Mouse (Mus musculus) heart, adult 18-20 months (tissue): ENCODE measurements around the gene Tmem131l. TPM values are rescaled to one million over a fixed set of nuclear protein-coding genes. Genes with fewer than 3 reads are reported as not detected.

Source experiments
- DNase-seq, 2 experiments: peaks; one replicate each; pipeline ENCODE4 v3.0.0; 2021 to 2022; ENCODE audit warnings: mixed read lengths in 1 of 2
- total RNA-seq, 2 experiments: library from RNA; stranded (reverse); gene quantifications; 2 replicates each; pipeline ENCODE4 v1.2.3; 2021

Tmem131l gene
- total RNA-seq, 2 experiments from 2014 or later: 17.1 to 24.2 TPM

DNA sequence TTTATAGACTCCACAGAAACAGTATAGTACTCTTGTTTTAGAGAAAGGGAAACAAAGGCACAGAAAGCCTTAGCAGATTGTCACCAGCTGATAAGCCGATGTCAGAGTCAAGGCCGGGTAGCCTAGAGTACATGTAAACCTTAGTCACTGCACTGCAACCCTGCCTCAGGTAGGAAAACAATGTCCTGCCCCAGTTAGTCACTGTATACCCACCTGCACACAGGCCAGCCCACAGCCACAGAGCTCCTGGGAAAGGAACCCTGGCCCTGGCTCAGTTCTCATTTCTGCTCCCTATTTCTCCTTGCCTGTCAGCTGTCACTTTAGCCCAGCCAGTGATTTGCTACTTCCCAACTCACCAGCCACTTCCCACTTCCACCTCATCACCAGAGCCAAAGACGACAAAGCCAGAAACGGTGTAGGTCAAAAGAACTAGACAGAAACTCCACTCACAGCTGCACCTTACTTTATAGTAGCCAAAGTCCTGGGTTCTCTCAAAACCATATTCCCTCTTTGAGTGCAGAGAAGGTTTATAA, 24.4 kb downstream of the Tmem131l start:
- DNase-seq: peak; percentile 24 to 42

- no peak for DNase-seq
These were observed 28.8 kb downstream of the Tmem131l start for GRCm38 (mm10) chr3:84010995-84011663.

GRCm38 (mm10) chr3:84005989-84006388, 34.0 kb downstream of the Tmem131l start:
- DNase-seq: no peak

DNA sequence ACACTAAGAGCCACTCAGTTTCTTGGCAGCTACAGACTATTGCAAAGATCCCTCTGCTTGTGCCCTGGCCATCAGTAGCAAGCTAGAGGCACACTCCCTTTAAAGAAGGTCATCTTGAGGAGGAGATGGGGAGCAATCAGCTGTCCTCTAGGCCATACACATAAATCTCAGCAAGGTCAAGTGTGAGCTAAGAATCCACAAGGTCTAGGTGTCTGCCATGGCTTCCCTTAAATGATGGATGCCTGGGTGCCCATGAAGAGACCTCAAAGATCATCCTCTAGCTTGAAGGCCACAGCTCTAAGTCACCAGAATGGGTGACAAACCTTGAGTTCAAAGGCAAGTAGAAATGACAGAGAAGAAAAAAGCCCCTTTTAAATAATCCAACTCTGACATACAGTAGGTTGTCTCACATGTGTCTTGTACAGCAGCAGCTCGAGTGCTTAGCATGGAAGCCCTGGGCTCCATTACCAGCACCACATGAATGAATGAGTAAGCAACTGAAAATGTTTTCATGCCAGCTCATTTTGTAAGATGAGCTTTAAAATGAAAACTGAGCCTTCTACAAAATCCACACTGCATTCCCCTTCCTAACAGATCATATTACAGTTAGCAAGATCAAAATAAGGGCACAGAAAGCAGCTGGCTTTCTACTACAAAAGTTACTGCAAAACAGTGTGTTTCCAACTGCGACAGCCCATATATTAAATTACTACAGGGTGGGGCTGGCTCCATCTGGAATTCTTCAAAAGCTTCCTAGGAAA, 35.5 kb downstream of the Tmem131l start:
- no peak for DNase-seq

GRCm38 (mm10) chr3:84002433-84003090, 37.4 kb downstream of the Tmem131l start:
- DNase-seq: no peak

GRCm38 (mm10) chr3:83997563-83997962, 42.4 kb downstream of the Tmem131l start:
- DNase-seq: no peak

DNA sequence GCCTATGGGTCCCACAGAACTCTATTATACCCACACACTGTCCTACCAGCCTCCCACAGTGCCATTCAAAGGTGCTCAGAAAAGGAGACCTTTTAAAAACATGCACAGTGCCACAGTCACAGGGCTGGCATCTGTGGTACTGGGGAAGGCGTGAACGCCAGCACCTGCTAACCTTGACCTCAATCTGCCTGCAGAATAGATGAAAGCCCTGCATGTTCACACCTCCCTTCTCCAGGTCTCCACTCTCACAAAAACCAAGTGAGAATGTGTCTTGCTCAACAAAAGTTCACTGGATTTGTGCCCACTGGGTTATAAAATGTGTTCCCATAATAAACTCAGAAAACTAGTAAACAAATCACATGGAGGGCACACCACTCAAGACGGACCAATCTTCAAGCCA, 42.9 kb downstream of the Tmem131l start:
- no peak for DNase-seq

- peak; percentile 39 to 50 for DNase-seq
These were observed 43.9 kb downstream of the Tmem131l start for GRCm38 (mm10) chr3:83996086-83996485.

- peak; percentile 48 to 70 for DNase-seq
These were observed 44.6 kb downstream of the Tmem131l start for GRCm38 (mm10) chr3:83995254-83995830.

DNA sequence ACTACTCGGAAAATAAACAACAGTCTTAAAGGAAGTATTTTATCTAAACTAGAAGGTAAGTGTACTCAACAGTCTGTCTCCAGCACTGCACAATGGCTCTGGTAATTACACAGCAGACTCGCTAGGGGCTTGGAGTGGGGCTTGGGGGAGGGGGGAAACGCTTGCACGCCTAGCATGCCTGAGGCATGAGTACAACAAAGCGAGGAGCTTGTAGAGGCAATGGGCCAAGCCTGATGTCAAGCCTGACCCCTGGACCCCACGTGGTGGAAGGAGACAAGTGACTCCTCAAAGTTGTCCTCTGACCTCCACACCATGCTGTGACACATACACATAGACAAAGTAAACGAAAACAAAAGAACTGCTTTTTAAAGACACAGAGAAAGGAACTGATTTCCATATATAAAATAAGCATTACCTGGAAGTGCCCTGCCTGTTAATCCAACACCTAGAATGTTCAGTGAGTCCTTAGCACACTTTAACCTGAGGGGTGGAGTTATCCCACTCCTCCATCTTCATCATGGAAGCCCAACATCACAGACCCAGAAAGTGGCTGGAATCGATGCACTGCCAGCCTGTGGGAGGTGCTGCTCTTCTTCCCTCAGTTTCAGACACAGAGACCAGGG, 45.6 kb downstream of the Tmem131l start:
- no peak for DNase-seq

DNA sequence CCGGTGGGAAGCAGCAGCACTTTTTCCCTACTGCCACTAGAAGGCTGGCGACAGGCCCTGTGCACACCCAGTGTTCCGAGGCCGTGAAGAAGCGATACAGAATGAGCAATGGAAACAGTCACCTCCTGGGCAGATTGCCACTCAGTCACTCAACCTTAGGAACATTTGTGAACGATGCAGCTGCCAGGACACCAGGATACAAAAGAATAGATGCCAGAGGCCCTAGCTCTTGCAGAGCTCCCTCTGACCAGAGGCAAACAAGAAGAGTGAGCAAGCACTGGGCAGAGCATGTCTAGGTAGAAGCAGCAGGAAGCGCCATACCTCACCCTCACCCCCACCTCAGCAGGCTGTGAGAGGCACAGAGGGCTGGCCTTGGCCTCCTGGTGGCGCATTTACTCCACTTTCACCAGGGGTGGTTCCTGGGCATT, 46.9 kb downstream of the Tmem131l start:
- peak; percentile 88 to 89 for DNase-seq

DNA sequence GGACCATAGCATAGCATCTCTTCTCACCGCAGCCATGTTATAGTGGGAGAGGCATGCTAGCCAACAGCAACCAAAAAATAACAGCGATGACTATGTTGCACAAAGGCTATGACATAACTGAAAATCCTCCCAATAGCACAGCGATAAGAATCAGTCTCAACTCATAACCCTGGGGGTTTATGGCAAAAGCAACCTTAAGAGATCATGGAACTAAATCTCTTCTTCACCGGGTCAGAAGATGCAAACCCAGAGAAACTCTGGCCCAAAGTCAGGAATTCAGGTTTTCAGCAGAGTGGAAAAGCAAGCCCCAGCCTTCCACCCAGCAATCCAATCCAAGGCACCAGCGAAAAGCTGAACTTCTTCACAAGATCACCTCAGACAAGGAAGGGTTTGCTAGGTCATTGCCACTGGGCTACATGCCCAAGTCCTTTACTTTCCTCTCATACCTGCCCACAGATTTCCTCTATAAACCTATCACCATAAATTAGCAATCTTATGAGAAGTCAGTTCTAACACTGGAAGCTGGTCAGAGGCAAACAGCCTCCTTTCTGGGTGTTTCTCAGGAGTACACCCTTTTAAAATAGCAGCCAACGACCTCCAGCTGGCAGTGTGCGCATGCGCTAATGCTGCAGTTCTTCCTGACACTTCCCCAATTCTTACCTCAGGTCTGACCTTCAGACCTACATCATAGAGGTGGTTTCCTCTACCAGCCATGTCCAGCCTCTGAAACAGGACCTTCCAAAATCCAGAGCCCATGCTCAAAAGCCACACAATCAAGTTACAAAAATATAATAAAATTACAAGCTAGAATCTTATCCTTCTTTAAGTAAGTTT, 48.1 kb downstream of the Tmem131l start:
- DNase-seq: peak in 1 of 2 experiments; percentile 46

GRCm38 (mm10) chr3:83988214-83988613, 51.8 kb downstream of the Tmem131l start:
- DNase-seq: no peak

DNA sequence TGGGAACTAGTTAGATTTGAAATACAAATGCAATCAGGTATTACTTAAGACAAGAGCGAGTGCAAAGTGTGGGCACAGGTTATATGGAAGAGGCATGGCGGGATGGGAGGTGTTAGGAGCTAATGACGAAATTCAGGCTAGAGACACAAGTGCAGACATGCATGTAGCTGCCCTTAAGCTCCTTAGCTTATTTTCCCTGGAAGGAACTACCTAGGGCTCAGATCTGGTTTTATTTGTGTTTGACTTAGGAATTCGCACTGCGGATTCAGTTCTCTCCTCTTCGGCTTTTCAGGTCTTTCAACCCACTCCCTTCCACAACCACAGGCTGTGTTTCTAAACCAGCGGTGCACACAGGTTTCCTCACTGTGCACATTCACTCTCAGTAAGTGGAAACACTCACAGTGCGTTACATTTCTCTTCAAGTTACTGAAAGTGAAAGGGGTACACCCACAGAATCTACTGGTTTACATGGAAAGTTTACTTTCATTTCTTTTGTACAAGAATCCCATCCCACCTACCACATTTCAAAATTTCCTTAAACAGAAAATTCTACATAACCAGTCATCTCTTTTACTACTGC, 52.4 kb downstream of the Tmem131l start:
- DNase-seq: no peak

DNA sequence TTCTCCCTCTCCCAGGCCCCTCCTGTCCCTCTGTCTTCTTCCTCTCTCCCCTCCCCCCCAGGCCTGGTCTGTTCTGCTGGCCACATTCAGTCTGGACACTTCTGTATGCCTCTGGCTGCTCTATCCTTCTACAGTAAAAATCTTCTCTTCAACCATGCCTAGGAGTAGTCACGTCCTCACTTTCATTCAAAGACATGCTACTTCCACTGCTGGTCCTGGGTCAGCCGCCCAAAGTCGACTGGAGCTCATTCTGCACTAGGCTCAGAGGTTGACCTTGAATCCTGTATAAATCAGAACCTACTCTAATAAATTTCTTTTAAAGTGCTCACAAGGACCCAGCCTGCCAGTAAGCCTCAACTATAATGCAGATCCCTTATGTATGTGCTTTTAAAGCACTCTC, 53.2 kb downstream of the Tmem131l start:
- no peak for DNase-seq

DNA sequence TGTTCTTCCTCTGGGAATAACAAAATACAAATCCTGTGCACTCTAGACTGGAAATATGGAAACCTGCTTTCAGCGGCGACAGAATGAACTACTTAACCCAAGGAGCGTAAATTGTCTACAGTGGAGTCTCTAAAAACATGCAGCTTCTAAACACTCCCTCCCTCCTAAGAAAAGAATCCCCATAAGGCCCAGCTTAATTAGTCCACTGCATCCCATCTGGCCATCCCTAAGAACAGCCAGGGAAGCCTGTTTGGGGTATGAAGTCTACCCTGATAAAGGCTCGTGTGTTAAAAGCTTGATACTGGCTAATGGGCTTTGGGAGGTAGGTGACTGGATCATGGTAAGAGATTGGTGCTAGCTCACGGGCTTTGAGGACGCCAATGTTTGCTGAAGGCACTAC, 54.5 kb downstream of the Tmem131l start:
- no peak for DNase-seq

DNA sequence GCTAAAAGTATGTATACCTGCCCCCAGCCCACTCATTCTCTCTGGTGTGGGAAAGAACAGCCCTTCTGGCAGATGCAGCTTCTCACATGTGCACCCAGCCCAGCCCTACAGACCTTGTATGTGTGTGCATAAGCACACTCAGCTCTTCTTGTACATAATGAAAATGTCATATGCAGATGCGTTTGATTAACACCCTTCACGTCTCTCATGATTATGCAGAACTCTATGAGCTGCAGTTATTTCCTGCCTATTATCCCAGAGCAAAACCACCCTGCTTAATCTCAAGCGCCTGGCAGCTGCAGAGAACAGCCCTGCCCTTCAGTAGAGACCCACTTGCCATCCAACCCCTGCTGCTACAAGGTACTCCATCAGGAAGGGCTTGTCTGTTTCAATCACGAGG, 55.6 kb downstream of the Tmem131l start:
- no peak for DNase-seq

DNA sequence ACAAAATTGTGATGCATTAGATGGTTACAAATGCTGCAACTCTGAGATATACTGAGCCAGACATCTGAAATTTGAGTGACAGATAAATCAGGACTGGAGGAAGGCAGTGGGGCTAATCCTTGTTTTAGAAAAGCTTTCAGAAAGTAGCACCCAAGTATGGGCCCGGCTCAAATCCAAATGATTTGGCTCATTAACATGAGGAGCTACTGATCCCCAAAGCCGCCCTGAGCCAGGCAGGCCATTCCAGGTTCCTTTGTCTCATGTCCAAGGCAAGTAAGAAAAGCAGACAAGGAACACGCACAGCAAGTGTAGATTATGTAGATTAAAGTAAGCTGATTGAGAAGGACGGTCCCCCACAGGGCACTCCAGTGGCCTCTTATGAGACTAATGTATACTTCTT, 57.2 kb downstream of the Tmem131l start:
- DNase-seq: no peak

GRCm38 (mm10) chr3:83980231-83980872, 59.6 kb downstream of the Tmem131l start:
- no peak for DNase-seq
